Mouse (Mus musculus): ENCODE data around the gene Fmo5.

Gene Fmo5

DNA sequence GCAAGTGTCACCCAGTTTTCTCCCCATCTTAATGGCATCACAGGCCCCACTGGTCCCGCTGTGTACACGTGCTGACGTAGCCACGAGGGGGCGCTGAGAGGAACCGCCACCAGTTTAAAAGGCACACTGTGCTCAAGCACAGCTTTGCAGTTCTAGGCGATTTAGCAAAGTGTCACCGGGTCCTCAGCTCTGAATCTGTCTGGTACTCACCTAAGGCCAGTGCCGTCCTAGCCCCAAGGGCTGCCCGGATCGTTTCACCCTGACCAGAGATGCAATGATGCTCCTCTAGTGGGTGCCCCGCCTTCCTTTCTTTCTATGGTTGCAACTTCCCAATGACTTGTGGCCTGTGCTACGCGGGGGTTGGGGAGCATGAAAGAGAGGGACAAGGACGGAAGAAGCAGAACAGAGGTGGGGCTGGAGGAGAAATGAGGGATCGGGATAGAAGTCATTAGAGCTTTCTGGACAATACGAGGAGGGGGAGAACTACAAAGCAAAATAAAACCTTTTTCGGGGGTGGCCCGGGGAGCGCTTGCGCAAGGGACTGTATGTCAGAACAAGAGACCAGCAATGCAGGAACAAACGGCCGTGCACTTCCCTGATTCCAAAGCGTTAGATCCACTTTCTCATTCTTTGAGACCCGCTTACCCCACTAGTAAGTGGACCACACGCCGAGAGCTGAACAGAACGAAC, 52.2 kb downstream of the Fmo5 start:
- DNase-seq (ENCODE audit: low read depth) = peak; percentile 78

DNA sequence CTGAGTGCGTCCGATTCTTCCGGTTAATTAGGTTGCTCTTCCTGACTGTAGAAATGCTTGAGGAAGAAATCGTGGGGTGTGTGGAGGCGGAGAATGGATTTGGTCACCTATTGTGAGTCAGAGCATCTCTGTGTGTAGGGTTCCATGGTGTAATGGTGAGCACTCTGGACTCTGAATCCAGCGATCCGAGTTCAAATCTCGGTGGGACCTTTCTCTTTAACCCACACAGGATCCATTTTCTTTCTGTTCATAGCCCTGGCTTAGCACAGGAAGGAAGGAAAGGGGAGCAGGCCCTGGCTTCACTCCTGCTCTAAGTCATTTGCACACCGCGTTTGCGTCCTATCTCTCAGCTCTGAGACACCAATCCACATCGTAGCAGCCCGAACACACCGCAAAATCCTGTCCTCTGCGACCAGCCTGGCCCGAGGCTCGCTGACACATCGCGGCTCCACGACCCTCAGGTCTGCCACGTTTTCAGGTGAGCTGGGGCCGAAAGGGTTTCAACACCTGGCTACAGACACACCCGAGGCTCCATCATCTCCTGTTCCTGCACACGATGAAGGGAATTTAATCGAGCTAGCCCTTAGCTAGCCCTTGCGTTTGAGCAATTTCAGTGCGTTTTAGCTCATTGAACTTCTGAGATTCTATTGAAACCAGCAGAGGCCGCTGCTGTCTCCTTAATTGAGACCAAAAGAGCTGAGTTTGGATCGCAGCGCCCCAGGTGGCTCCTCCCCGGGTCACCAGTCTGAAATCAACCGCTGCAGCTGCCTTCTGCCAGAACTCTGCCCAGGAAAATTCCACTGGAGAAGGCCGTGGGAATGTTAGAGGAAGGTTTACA, 52.9 kb downstream of the Fmo5 start:
- DNase-seq (ENCODE audit: low read depth) = peak; percentile 70

DNA sequence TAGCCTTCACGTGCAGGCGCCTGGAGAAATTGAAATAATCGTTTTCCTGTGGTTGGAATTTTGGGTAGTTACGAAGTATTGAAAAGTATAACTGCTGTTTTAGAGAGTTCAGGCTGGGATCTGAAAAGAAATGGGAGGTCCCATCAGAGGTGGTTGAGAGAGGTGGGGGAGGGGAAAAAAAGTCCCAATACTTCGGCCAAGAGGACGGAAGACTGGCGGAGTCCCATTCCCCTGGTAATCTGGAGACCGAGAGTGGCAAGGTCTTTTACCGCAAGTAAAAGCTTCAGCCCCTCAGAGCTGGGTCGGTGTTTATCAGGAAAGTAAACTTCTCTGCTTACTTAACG, 53.5 kb downstream of the Fmo5 start:
- no peak for DNase-seq (ENCODE audit: low read depth)

DNA sequence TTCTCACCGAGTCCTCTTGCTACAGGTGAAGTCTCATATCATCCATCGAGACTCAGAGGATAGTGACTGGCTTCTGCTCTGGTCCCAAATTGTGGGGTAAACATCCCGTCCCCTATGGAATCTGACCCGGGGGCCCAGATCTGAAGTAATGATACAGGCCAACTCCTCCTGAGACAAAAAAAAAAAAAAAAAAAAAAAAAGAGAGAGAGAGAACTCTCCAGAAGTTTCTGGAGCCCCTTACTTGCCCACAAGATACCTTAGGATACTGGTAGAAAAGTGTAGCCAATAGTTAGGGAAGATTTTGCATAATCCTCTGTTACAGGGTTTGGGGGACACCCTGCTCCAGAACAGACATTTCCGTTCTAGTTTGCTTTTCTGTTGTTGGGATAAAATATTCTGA, 54.0 kb downstream of the Fmo5 start:
- no peak for DNase-seq (ENCODE audit: low read depth)

DNA sequence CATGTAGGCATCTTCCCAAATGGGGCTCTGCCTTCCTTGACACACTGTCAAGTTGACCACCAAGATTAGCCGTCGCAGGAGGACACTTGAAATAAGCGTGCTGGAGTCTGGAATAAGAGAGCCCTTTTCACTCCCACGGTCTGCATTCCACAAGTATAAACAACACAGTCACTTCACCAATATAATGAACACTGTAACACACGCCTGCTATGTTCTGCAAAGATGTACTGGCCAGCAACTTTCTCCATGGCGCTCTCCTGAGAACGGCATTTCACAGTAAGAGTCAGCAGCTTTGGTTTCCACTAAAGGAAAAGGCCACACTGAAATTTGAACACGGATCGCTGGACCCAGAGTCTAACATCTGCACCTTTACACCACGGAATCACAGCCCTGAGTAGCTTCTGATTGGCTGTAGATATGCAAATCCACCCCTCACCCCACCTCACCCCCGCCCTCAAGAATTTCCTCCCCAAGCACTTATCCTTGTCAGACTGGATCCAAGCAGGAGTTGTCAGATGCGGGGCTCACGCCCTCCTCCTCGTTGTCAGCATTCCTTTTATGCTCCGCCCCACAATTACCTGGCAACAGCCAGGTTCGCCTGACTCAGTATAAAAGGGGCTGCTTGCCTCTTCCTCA, 55.1 kb downstream of the Fmo5 start:
- no peak for DNase-seq (ENCODE audit: low read depth)

DNA sequence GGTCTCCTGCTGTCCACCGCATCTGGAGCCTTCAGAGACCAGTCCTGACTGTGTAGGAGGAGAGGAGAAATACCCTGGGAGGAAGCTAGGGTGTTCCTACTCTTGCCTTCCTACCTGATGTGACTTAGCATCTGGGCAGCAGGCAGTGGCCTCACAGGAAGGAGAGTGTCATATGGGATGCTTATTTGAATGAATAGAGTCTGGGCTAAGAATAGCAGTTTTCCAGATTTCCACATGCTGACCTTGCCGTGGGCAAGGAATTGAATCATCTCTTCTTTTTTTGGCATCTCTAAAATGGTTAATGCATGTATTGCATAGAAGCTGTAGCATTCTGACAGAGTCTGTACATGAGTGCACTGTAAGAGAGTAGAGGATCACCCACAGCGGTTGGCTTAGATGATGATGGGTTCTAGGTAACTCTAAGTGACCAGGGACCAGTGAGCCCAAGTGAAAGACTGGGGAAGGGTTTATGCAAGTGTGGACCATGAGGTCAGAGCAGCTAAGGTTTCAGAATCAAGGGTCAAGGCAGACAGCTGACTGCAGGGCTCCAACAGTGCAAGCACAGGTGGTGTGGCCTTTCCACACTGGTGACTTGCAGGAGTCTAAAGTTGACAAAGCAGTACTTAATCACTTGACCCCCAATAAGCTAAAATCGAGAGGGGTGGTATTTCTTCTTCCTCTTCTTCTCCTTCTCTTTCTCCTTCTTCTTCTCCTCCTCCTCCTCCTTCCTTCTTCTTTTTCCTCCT, 57.9 kb downstream of the Fmo5 start:
- DNase-seq (ENCODE audit: low read depth) = no peak

DNA sequence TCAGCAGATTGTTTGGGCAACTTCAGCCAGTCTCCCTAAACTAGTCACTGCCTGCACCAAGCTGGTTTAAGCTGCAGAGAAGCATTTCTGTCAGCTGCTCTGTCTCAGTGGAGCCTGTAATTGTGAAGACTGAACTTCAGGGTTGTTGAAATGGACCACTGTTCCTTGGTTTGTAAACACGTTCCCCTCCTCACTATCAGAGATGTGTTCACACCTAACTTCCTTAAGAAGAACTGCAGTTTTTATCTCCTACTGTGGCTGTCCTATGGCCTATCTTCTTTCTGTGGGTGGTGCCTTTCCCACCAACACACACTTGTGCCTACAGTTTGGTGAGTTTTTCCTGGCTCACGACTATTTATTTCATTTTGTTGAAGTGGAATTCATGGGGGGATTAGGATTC, 60.7 kb downstream of the Fmo5 start:
- DNase-seq (ENCODE audit: low read depth) = no peak

DNA sequence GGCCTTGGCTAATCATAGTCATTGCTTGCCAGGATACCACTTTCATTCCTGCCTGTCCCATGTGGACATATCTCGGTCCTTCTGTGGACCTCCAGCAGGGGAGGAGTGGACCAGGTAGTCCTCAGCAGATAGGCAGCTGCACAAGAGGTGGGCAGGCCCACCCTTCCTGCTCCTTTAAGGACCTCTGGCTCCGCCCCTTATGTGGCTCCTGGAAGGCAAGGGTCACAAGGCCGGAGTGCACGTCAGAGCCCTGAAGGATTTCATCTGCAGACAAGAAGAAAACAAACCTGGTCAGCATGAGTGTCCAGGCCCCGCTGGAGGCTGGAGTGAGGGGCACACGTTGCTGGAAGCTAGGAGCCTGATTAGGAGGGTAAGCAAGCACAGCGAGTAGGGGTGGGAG, 62.0 kb downstream of the Fmo5 start:
- no peak for DNase-seq (ENCODE audit: low read depth)

DNA sequence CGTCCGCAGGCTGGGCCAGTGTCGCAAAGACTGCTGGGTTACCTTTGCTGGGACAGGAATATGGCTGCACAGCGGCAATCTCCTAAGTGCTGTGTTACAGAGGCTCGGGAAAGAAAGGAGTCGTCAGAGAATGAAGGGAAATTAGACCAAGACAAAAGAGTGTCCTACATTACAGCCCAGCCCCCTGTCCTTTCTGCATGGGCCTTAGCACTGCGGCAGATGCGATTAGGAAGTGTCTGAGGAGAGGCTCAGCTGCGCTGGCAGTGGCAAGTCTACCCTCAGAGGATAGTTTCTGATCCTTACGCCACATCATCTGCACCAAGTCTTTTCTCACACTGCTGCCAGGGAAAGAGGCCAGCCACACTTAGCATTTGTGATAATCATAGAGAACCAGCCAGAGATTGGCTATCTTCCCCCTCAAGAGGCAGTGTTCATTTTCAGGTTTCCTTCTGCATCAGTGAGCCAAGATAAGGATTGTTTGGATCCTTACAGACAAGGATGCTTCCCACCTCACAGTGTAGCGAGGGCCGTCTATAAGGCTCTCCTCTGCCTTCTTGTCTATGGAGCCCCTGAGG, 62.9 kb downstream of the Fmo5 start:
- no peak for DNase-seq (ENCODE audit: low read depth)

DNA sequence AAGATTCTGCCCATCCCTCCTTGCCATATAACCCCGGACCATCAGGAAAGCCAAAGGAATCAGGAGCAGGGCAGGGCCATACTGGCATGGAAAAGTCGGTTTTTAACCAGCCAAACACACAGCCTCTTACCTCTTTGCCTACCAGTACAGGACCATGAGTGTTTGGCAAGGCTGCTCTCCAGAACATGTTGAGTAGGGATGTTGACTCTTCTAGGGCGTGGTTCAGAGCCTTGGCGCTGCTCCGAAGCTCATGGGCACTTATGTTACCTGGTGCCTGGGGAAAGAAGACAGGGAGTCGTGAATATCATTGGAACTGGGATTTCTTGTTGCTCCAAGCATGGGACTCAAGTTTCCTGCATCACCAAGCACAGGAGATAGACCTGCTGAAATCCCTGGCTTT, 65.2 kb downstream of the Fmo5 start:
- no peak for DNase-seq (ENCODE audit: low read depth)

DNA sequence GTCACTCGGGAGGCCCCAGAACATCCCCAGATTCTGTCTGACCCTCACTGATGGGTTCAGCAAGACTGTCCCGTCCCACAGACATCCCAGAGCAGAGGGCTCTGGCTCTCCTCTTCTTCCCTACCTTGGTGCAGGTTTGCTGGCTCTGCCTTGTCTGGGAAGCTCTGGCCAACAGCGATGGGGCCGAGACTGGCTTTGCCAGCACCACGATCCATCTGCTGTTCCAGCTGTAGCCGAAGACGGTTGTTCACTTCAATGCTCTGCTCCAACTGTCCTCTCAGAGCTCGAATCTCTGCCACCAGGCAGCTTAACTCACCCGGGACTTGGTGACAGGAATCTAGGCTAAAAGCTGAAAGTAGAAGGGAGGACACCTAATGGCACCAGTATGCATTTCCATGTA, 68.3 kb downstream of the Fmo5 start:
- no peak for DNase-seq (ENCODE audit: low read depth)

DNA sequence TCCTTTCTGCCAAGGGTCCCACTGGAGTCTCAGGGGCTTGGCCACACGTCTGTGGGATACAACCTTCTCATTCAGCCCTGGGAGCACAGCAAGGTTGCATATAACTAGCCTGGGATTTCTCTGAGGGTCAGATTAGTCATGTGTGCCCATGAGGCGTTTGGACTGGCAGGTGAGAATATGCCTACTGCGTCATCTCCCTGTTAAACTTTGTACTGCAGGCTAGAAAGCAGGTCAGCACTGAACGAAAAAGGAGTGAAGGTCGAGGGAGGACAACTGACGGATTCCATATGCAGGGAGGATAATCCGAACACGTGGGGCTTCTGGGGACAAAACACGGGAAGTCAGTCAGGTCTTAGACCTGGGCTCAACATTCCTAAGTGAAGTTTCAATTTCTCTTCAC, 68.7 kb downstream of the Fmo5 start:
- DNase-seq (ENCODE audit: low read depth) = no peak

DNA sequence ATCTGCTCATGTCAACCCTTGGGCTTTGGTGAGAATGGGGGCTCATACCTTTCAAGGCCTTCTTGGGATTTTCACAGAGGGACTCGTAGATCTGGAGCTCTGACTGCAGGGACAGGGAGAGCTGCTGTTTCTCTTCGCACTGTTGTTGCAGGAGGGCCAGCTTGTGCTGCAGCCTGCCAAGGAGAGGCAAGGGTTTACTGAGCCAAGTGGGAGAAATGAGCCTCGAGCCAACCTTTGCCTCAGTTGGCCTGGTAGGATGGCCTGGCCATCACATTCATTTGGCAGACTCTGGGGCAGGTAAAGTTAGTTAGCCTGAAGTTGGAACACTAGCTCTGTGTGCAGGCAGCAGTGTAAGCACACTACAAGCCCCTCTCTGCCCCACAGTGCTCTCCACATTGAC, 70.5 kb downstream of the Fmo5 start:
- no peak for DNase-seq (ENCODE audit: low read depth)

DNA sequence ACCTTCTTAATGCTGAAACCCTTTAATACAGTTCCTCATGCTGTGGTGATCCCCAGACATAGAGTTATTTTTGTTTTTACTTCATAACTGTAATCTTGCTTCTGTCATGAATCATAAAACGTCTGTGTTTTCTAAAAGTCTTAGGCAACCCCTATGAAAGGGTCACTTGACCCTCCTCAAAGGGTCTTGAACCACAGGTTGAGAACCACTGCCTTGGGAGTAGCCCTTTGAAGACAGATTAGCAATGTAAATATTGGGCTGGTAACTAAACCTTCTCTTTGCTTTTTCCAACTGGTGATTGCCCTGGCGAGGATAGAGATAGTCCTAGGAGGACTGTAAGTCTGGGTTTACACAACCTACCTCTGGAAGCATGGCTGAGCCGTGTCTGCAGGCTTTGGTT, 72.6 kb downstream of the Fmo5 start:
- DNase-seq (ENCODE audit: low read depth) = no peak

DNA sequence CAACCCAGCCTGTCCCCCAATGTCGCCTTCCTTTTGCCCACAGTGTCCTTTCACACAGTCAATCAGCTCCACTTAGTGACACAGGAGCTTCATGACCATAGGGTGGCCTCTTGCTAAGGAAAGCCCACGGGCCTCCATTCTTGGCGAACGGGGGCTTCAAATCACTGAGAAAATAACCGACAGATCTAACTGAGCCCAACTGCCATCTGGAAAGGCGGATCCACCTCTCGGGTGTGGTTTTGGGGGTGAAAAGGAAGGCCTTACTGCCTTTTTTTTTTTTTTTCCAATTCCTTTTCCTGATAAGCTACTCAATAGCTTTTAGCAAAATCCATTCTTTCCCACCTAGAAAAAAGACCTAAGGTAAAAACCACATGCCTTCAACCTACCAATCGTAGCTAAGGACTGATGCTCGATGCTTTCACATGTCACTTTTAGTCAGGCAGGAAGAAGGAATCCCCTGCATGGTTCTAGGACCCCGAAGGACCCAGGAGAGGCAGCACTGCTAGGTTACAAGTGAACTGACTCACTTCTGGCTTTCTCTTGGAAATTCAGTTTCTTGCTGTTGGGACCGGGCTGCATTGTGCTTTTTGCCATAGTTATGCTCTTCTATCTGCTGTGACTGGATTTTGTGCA, 74.0 kb downstream of the Fmo5 start:
- no peak for DNase-seq (ENCODE audit: low read depth)

Data from c-Kit-positive CD71-negative TER-119-negative erythroid progenitor cells, embryonic 14.5 days (primary cell).